Mouse (Mus musculus): ENCODE measurements around the gene Olfr9. TPM values are rescaled to one million over a fixed set of nuclear protein-coding genes. Genes with fewer than 3 reads are reported as not detected.
"Not testable (repeated sequence)": the region's sequence is repeated elsewhere in the genome, so short reads cannot be mapped to it uniquely, and the experiment has no call there.

The Olfr9 gene
- not detected for total RNA-seq (2021)
- long read RNA-seq, experiment 1: 0 reads
- long read RNA-seq, experiment 2: 0 reads

GRCm38 (mm10) chr10:128989131-128989530 is at the start of gene Olfr9:
Olfr9 (plus strand) TSS chr10:128989431.
- DNase-seq (ENCODE audit: low spot score in 2 of 2): not testable (repeated sequence)

GRCm38 (mm10) chr10:128940475-128941061 is 48.7 kb upstream of the Olfr9 start:
- DNase-seq (ENCODE audit: low spot score in 2 of 2): no peak

GRCm38 (mm10) chr10:128945675-128946074 is 43.6 kb upstream of the Olfr9 start:
- no peak for DNase-seq (ENCODE audit: low spot score in 2 of 2)

GRCm38 (mm10) chr10:128947496-128947895 is 41.7 kb upstream of the Olfr9 start:
- DNase-seq (ENCODE audit: low spot score in 2 of 2): no peak

GRCm38 (mm10) chr10:128950208-128950887 is 38.9 kb upstream of the Olfr9 start:
- DNase-seq (ENCODE audit: low spot score in 2 of 2): no peak

GRCm38 (mm10) chr10:128958340-128958739 is 30.9 kb upstream of the Olfr9 start:
- no peak for DNase-seq (ENCODE audit: low spot score in 2 of 2)

- DNase-seq (ENCODE audit: low spot score in 2 of 2): no peak
These were observed 29.1 kb upstream of the Olfr9 start for GRCm38 (mm10) chr10:128960142-128960541.

- DNase-seq (ENCODE audit: low spot score in 2 of 2): no peak
These were observed 28.3 kb upstream of the Olfr9 start, which contains the start of gene Mettl7b for GRCm38 (mm10) chr10:128960590-128961584. Mettl7b (minus strand) TSS chr10:128960988.

- DNase-seq (ENCODE audit: low spot score in 2 of 2): no peak
These were observed 24.3 kb upstream of the Olfr9 start for GRCm38 (mm10) chr10:128964961-128965360.

GRCm38 (mm10) chr10:128965871-128966270 is 23.4 kb upstream of the Olfr9 start:
- DNase-seq (ENCODE audit: low spot score in 2 of 2): no peak

- no peak for DNase-seq (ENCODE audit: low spot score in 2 of 2)
These were observed 20.9 kb upstream of the Olfr9 start for GRCm38 (mm10) chr10:128968341-128968749.

GRCm38 (mm10) chr10:128970740-128971250 is 18.4 kb upstream of the Olfr9 start:
- DNase-seq (ENCODE audit: low spot score in 2 of 2): no peak

GRCm38 (mm10) chr10:128972841-128973240 is 16.4 kb upstream of the Olfr9 start:
- DNase-seq (ENCODE audit: low spot score in 2 of 2): no peak

- no peak for DNase-seq (ENCODE audit: low spot score in 2 of 2)
These were observed 12.8 kb upstream of the Olfr9 start for GRCm38 (mm10) chr10:128976395-128976794.

GRCm38 (mm10) chr10:128977522-128978114 is 11.6 kb upstream of the Olfr9 start:
- DNase-seq (ENCODE audit: low spot score in 2 of 2): peak; percentile 39 to 60

- no peak for DNase-seq (ENCODE audit: low spot score in 2 of 2)
These were observed 8.4 kb upstream of the Olfr9 start for GRCm38 (mm10) chr10:128980644-128981365.

- DNase-seq (ENCODE audit: low spot score in 2 of 2): not testable (repeated sequence)
These were observed 1.1 kb downstream of the Olfr9 start for GRCm38 (mm10) chr10:128990129-128990850.

GRCm38 (mm10) chr10:128990994-128991393 is 1.8 kb downstream of the Olfr9 start:
- no peak for DNase-seq (ENCODE audit: low spot score in 2 of 2)

- DNase-seq (ENCODE audit: low spot score in 2 of 2): no peak
These were observed 6.6 kb downstream of the Olfr9 start for GRCm38 (mm10) chr10:128995796-128996195.
